Mouse (Mus musculus): Measurements from ENCODE around the gene Gpr39.

- TF ChIP-seq EP300 (IDR thresholded peaks at IDR 0.05; ENCODE audit: insufficient read depth, low read depth, low read length) (no peak), POLR2A (IDR thresholded peaks at IDR 0.05; ENCODE audit: insufficient read depth, low read depth, low read length) (no peak), CTCF (IDR thresholded peaks at IDR 0.05) (no peak)
Measured at GRCm38 (mm10) chr1:125858631-125859030, 181.8 kb downstream of the Gpr39 start.

Measured in heart, adult 2 months (tissue).